Mouse (Mus musculus): Measurements from ENCODE around the gene Olfr541. TPM values are rescaled to one million over a fixed set of nuclear protein-coding genes. Genes with fewer than 3 reads are reported as not detected.

Olfr541 gene
- polyA plus RNA-seq, 1 experiment = not detected

GRCm38 (mm10) chr7:140725558-140725957 lies 28.5 kb downstream of the Olfr541 start:
- Histone ChIP-seq H3K4me1 (ENCODE audit: control insufficient read depth, insufficient read depth, low read length) (no peaks in the 10 kb centered on the region), H3K4me3 (replicated peaks; ENCODE audit: extremely low read depth, low read depth, low read length) (no peak overlapping the region)
- DNase-seq = no peak
- no peak for TF ChIP-seq POLR2A (IDR thresholded peaks at IDR 0.05; ENCODE audit: borderline replicate concordance, extremely low read depth, low read depth, low read length)
- TF ChIP-seq CTCF (IDR thresholded peaks at IDR 0.05; ENCODE audit: insufficient read depth, low read length) = no peak

GRCm38 (mm10) chr7:140733162-140733561 lies 36.1 kb downstream of the Olfr541 start:
- TF ChIP-seq CTCF (IDR thresholded peaks at IDR 0.05; ENCODE audit: insufficient read depth, low read length) (no peak), POLR2A (IDR thresholded peaks at IDR 0.05; ENCODE audit: borderline replicate concordance, extremely low read depth, low read depth, low read length) (no peak)
- Histone ChIP-seq H3K4me3 (replicated peaks; ENCODE audit: extremely low read depth, low read depth, low read length) (no peak overlapping the region), H3K4me1 (ENCODE audit: control insufficient read depth, insufficient read depth, low read length) (no peaks in the 10 kb centered on the region)
- WGBS = 64% methylated on average over 2 of the region's 2 CpGs
- DNase-seq = no peak

- DNase-seq = no peak
- Histone ChIP-seq H3K4me3 (replicated peaks; ENCODE audit: extremely low read depth, low read depth, low read length) (no peak overlapping the region), H3K4me1 (ENCODE audit: control insufficient read depth, insufficient read depth, low read length) (no peaks in the 10 kb centered on the region)
- 80% methylated on average over 3 of the region's 3 CpGs for WGBS
- TF ChIP-seq POLR2A (IDR thresholded peaks at IDR 0.05; ENCODE audit: borderline replicate concordance, extremely low read depth, low read depth, low read length) = no peak
Observed at GRCm38 (mm10) chr7:140747402-140747801, 50.3 kb downstream of the Olfr541 start.

GRCm38 (mm10) chr7:140748116-140748826 lies 51.2 kb downstream of the Olfr541 start:
- 69% methylated on average over 6 of the region's 6 CpGs for WGBS
- DNase-seq = no peak
- H3K4me3 ChIP-seq (replicated peaks; ENCODE audit: extremely low read depth, low read depth, low read length) = no peak overlapping the region
- no peak for TF ChIP-seq POLR2A (IDR thresholded peaks at IDR 0.05; ENCODE audit: borderline replicate concordance, extremely low read depth, low read depth, low read length)
- TF ChIP-seq CTCF (IDR thresholded peaks at IDR 0.05; ENCODE audit: insufficient read depth, low read length) = no peak
- no peaks in the 10 kb centered on the region for H3K4me1 ChIP-seq (ENCODE audit: control insufficient read depth, insufficient read depth, low read length)

- no peak for DNase-seq
- Histone ChIP-seq H3K4me3 (replicated peaks; ENCODE audit: extremely low read depth, low read depth, low read length) (no peak overlapping the region), H3K4me1 (ENCODE audit: control insufficient read depth, insufficient read depth, low read length) (no peaks in the 10 kb centered on the region)
- TF ChIP-seq POLR2A (IDR thresholded peaks at IDR 0.05; ENCODE audit: borderline replicate concordance, extremely low read depth, low read depth, low read length) (no peak), CTCF (IDR thresholded peaks at IDR 0.05; ENCODE audit: insufficient read depth, low read length) (no peak)
- WGBS = 69% methylated on average over 3 of the region's 3 CpGs
Observed at GRCm38 (mm10) chr7:140748827-140749160, 51.7 kb downstream of the Olfr541 start.

- Histone ChIP-seq H3K4me3 (replicated peaks; ENCODE audit: extremely low read depth, low read depth, low read length) (no peak overlapping the region), H3K4me1 (ENCODE audit: control insufficient read depth, insufficient read depth, low read length) (no peaks in the 10 kb centered on the region)
- TF ChIP-seq POLR2A (IDR thresholded peaks at IDR 0.05; ENCODE audit: borderline replicate concordance, extremely low read depth, low read depth, low read length) = no peak
- no peak for TF ChIP-seq CTCF (IDR thresholded peaks at IDR 0.05; ENCODE audit: insufficient read depth, low read length)
- no peak for DNase-seq
Observed at GRCm38 (mm10) chr7:140754556-140754955, 57.5 kb downstream of the Olfr541 start.

Other genes starting within 250 kb of the Olfr541 start
- not detected in 2 replicates for gene Olfr533, start 233.9 kb upstream of the Olfr541 start, polyA plus RNA-seq (2012; rRNA removed)
- gene Olfr535, start 213.1 kb upstream of the Olfr541 start, polyA plus RNA-seq (2012; rRNA removed) = not detected in 2 replicates
- not detected in 2 replicates for gene Olfr536, start 189.9 kb upstream of the Olfr541 start, polyA plus RNA-seq (2012; rRNA removed)
- not detected in 2 replicates for gene Olfr538, start 129.4 kb upstream of the Olfr541 start, polyA plus RNA-seq (2012; rRNA removed)
- gene Olfr46, start 96.0 kb upstream of the Olfr541 start, polyA plus RNA-seq (2012; rRNA removed) = not detected in 2 replicates
- gene Olfr61, start 68.3 kb upstream of the Olfr541 start, polyA plus RNA-seq (2012; rRNA removed) = not detected in 2 replicates
- gene Olfr53, start 50.8 kb upstream of the Olfr541 start, polyA plus RNA-seq (2012; rRNA removed) = not detected in 2 replicates
- gene Olfr539, start 37.3 kb upstream of the Olfr541 start, polyA plus RNA-seq (2012; rRNA removed) = not detected in 2 replicates
- not detected in 2 replicates for gene Olfr45, start 15.3 kb upstream of the Olfr541 start, polyA plus RNA-seq (2012; rRNA removed)
- gene Cyp2e1, start 66.5 kb downstream of the Olfr541 start, polyA plus RNA-seq (2012; rRNA removed) = 6.4 and 16.6 TPM in 2 replicates
- 0.22 and 0.45 TPM in 2 replicates for gene Syce1, start 90.6 kb downstream of the Olfr541 start, polyA plus RNA-seq (2012; rRNA removed)
- gene Zfp941, start 124.9 kb downstream of the Olfr541 start, polyA plus RNA-seq (2012; rRNA removed) = 0.06 and 0.19 TPM in 2 replicates
- gene Urah, start 137.8 kb downstream of the Olfr541 start, polyA plus RNA-seq (2012; rRNA removed) = 19.7 and 23.3 TPM in 2 replicates
- 45.0 and 76.2 TPM in 2 replicates for gene Scgb1c1, start 148.3 kb downstream of the Olfr541 start, polyA plus RNA-seq (2012; rRNA removed)
- 0.24 TPM in 1 of 2 replicates, not detected in the other for gene Odf3, start 150.5 kb downstream of the Olfr541 start, polyA plus RNA-seq (2012; rRNA removed)
- gene Gm45785, start 159.1 kb downstream of the Olfr541 start, polyA plus RNA-seq (2012; rRNA removed) = 2.2 TPM in 1 of 2 replicates, not detected in the other
- gene Ric8a, start 159.7 kb downstream of the Olfr541 start, polyA plus RNA-seq (2012; rRNA removed) = 112 and 138 TPM in 2 replicates
- gene Bet1l, start 160.3 kb downstream of the Olfr541 start, polyA plus RNA-seq (2012; rRNA removed) = 25.5 and 30.5 TPM in 2 replicates
- 48.8 and 70.4 TPM in 2 replicates for gene Psmd13, start 184.7 kb downstream of the Olfr541 start, polyA plus RNA-seq (2012; rRNA removed)
- gene Sirt3, start 185.0 kb downstream of the Olfr541 start, polyA plus RNA-seq (2012; rRNA removed) = 21.1 and 27.0 TPM in 2 replicates
- 46.7 and 104 TPM in 2 replicates for gene Cox8b, start 203.2 kb downstream of the Olfr541 start, polyA plus RNA-seq (2012; rRNA removed)
- 0.07 and 0.31 TPM in 2 replicates for gene Nlrp6, start 223.6 kb downstream of the Olfr541 start, polyA plus RNA-seq (2012; rRNA removed)
- gene Pgghg, start 244.1 kb downstream of the Olfr541 start, polyA plus RNA-seq (2012; rRNA removed) = 38.1 and 39.3 TPM in 2 replicates

Data from lung, adult 2 months (tissue).